Mouse (Mus musculus): ENCODE data around the gene Zmiz1.

- TF ChIP-seq POLR2A (IDR thresholded peaks at IDR 0.05; ENCODE audit: insufficient read length, low read depth) (no peak), TCF12 (IDR thresholded peaks at IDR 0.05; ENCODE audit: insufficient read depth, poor library complexity, severe bottlenecking) (no peak), MYOG (IDR thresholded peaks at IDR 0.05; ENCODE audit: control insufficient read depth in 1 of 3, insufficient read depth in 1 of 3, insufficient read length in 2 of 3, low read depth in 2 of 3) (no peak), MYOD1 (IDR thresholded peaks at IDR 0.05; ENCODE audit: control insufficient read depth in 1 of 3, insufficient read length in 2 of 3, low read depth in 2 of 3) (no peak), USF1 (IDR thresholded peaks at IDR 0.05; ENCODE audit: low read depth) (no peak), CEBPB (IDR thresholded peaks at IDR 0.05; ENCODE audit: insufficient read depth, poor library complexity, severe bottlenecking) (peak; percentile 64; the same call in 1 of the 2 replicates), POLR2AphosphoS2 (IDR thresholded peaks at IDR 0.05; ENCODE audit: insufficient read length, low read depth) (no peak), SRF (IDR thresholded peaks at IDR 0.05; ENCODE audit: control insufficient read depth, insufficient read length, low read depth) (no peak), E2F4 (IDR thresholded peaks at IDR 0.05; ENCODE audit: insufficient read depth) (no peak), MAX (IDR thresholded peaks at IDR 0.05; ENCODE audit: low read depth) (no peak)
Observed at GRCm38 (mm10) chr14:25472096-25472861, 13.3 kb downstream of the Zmiz1 start.
